Mouse (Mus musculus): ENCODE data around the gene Ankrd33b.

DNA sequence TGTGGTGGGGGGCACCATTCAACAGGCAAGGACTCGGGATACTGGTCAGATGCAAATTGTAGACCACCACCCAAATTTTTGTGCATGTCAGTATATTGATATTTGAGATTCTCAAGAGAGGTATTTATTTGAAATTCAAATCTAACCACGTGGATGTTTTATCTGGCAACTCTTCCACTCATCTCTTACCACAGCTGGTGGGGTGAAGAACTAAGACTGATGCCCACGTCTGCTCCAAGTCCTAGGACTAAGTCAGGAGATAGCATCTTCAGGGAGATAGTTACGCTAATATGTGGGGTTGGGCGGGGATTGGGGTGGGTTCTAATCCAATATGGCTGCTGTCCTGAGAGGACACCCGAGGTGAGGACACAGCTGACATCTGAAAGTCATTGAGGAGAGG, 44.9 kb upstream of the Ankrd33b start:
- TF ChIP-seq GATA1 (IDR thresholded peaks at IDR 0.05; ENCODE audit: borderline replicate concordance, low read length) (no peak), FLI1 (IDR thresholded peaks at IDR 0.05; ENCODE audit: low read length) (no peak)
